13 mouse cellular contexts compared by ENCODE assay signal in the genomic region with DNA sequence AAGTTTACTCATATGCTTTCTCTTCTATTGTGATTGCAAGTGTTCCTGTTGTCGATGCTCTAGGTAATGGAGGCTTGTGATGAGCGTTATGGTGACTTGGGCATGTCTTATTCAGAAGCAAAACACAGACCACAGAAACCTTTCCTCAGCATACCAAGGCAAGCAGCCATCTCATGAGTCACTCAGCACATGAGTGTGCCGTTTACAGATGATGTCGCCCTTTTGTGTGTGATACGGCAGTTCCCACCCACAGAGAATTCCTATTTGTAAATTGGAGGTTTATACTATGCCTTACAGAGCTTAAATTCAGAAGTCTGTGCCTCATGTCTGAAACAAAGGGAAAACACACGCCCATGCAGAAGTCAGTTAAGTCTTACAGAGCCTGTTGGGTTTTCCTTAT. TPM values are rescaled to one million over a fixed set of nuclear protein-coding genes. Genes with fewer than 3 reads are reported as not detected.
A peak's percentile ranks its signal among the peaks of the same experiment; 100 is the strongest.
DNase-seq lines count a peak whose midpoint lies in the region; ATAC-seq and TF ChIP-seq lines count a peak whose summit lies in the region.
"Had no signal": no experiment of that assay in that cellular context is flagged by ENCODE, and none has a peak within 500 bp of the region (broad histone marks: within the 10 kb centered on the region; RNA-seq: fewer than 3 reads in every experiment).

No protein-coding gene starts in this region.

- no peak overlapping the region for H3K4me3 ChIP-seq in left cerebral cortex, adult 2 months
- H3K4me3 ChIP-seq: hindbrain, embryonic 12.5 days; kidney, embryonic 15.5 days had no signal

- TF ChIP-seq CTCF in left cerebral cortex, adult 2 months (IDR thresholded peaks at IDR 0.05) = no peak

- intact Hi-C loops in left cerebral cortex, adult 2 months (cut with DNase I) = no loop called here
- intact Hi-C loops in left cerebral cortex, postnatal 10 days (cut with DNase I) = no loop called here
- intact Hi-C loops in left cerebral cortex, postnatal 25 days (cut with DNase I) = no loop called here

- peak; percentile 78 for ATAC-seq in frontal cortex, adult (ENCODE audit: low TSS enrichment)

- no peak overlapping the region for H3K27ac ChIP-seq in left cerebral cortex, adult 2 months
- H3K27ac ChIP-seq: hindbrain, embryonic 12.5 days; kidney, embryonic 15.5 days had no signal

- no peak for DNase-seq in frontal cortex, postnatal 14 days (ENCODE audit: low spot score in 2 of 2)
- peak; percentile 30 to 51 for DNase-seq in left cerebral cortex, adult 2 months (ENCODE audit: extremely low spot score in 1 of 2, low spot score in 2 of 2)
- DNase-seq in left cerebral cortex, postnatal 10 days (ENCODE audit: extremely low spot score in 1 of 2, low spot score in 2 of 2) = no peak
- peak; percentile 77 for DNase-seq in Muller cell, postnatal 12 days (ENCODE audit: inconsistent ontology term)
- peak; percentile 53 to 82 for DNase-seq in left cerebral cortex, postnatal 25 days (ENCODE audit: low spot score in 2 of 2)
- DNase-seq in yolk sac, embryonic 10.5 days (ENCODE audit: low spot score) = no peak
- no peak for DNase-seq in thymus, adult 18-20 months
- DNase-seq: cerebellum, adult 8-10 months; gastrocnemius, postnatal 14 days; thymus, postnatal 4 days had no signal

RNA-seq across cellular contexts. Expression of a gene that starts 49.0 kb away (rescaled TPM):
- total RNA-seq in left cerebral cortex, adult 2 months (2021) = under 1 TPM in 1 of 2 experiments, not detected in 1; 0.20 TPM
- under 1 TPM; 0.24 TPM for total RNA-seq in left cerebral cortex, postnatal 10 days (2021)
- total RNA-seq in left cerebral cortex, postnatal 25 days (2021) = under 1 TPM; 0.09 to 0.21 TPM

Comparison
In these comparisons a context has a peak if more than half of its experiments do, and no peak if none do; other contexts are left out.
1. DNase-seq: peak in left cerebral cortex, adult 2 months (2 of 2), Muller cell, postnatal 12 days (single experiment) and left cerebral cortex, postnatal 25 days (2 of 2); none in frontal cortex, postnatal 14 days (0 of 2), left cerebral cortex, postnatal 10 days (0 of 2), yolk sac, embryonic 10.5 days (single experiment) and thymus, adult 18-20 months (0 of 2).